Mouse (Mus musculus) midbrain, embryonic 12.5 days (tissue): ENCODE data around the gene Ssb. TPM values are rescaled to one million over a fixed set of nuclear protein-coding genes. Genes with fewer than 3 reads are reported as not detected.

Source experiments
- ATAC-seq: fragments of 200-750 bp; cut with Nextera tagmentation; 2 replicates; pipeline ENCODE4 v1.8.0; 2017; ENCODE audit warnings: low read depth, moderate TSS enrichment, moderate library complexity; ENCODE audit not compliant: low FRiP score
- H3K27ac ChIP-seq: fragments of 300-500 bp; sonication (generic); replicated peaks from 2 replicates; pipeline ENCODE4 v1.5.1; 2016; ENCODE audit warnings: mild to moderate bottlenecking
- H3K27me3 ChIP-seq: fragments of 300-500 bp; sonication (generic); 2 replicates; pipeline ENCODE4 v1.6.1; 2016; ENCODE audit warnings: mild to moderate bottlenecking
- H3K36me3 ChIP-seq: fragments of 300-500 bp; sonication (generic); 2 replicates; pipeline ENCODE4 v1.6.1; 2016
- H3K4me1 ChIP-seq: fragments of 300-500 bp; sonication (generic); 2 replicates; pipeline ENCODE4 v1.6.1; 2016
- H3K4me2 ChIP-seq: fragments of 300-500 bp; sonication (generic); replicated peaks from 2 replicates; pipeline ENCODE4 v1.6.1; 2016; ENCODE audit warnings: mild to moderate bottlenecking, moderate library complexity
- H3K4me3 ChIP-seq: fragments of 300-500 bp; sonication (generic); 2 replicates; pipeline ENCODE4 v1.5.1; 2016; ENCODE audit warnings: mild to moderate bottlenecking
- H3K9ac ChIP-seq: fragments of 300-500 bp; sonication (generic); replicated peaks from 2 replicates; pipeline ENCODE4 v1.6.1; 2016; ENCODE audit warnings: mild to moderate bottlenecking, moderate library complexity
- H3K9me3 ChIP-seq: fragments of 300-500 bp; sonication (generic); 2 replicates; pipeline ENCODE4 v1.6.1; 2016; ENCODE audit warnings: mild to moderate bottlenecking
- WGBS: fragments of 180-500 bp; shearing (Covaris S2); methylation state at CpG from one replicate; pipeline ENCODE4 v1.1.7; 2016; 5-methylcytosine and 5-hydroxymethylcytosine counted together
- polyA plus RNA-seq: library from polyadenylated mRNA; unstranded; fragments of >200 nt; fragmentation: Nextera tagmentation; extraction: Ambion mirVana; gene quantifications from 2 replicates; pipeline ENCODE4 v1.2.1, GENCODE M21; 2016

Ssb gene
- polyA plus RNA-seq = 379 and 421 TPM in 2 replicates

GRCm38 (mm10) chr2:69861485-69862091, at the start of gene Ssb:
Gene Ssb, plus strand, starts transcription at chr2:69861562.
- Histone ChIP-seq H3K4me1 (peaks cover 24% of the 10 kb centered on the region), H3K4me3 (peak within 1 kb of the TSS; percentile 93), H3K27me3 (no peaks in the 10 kb centered on the region), H3K9ac (peak within 1 kb of the TSS; percentile 99), H3K36me3 (peaks cover 19% of the 10 kb centered on the region), H3K4me2 (peak within 1 kb of the TSS; percentile 74), H3K27ac (peak within 1 kb of the TSS; percentile 86), H3K9me3 (no peaks in the 10 kb centered on the region)
- peak; percentile 96 for ATAC-seq
- WGBS = 0% methylated on average over 61 of the region's 66 CpGs

DNA sequence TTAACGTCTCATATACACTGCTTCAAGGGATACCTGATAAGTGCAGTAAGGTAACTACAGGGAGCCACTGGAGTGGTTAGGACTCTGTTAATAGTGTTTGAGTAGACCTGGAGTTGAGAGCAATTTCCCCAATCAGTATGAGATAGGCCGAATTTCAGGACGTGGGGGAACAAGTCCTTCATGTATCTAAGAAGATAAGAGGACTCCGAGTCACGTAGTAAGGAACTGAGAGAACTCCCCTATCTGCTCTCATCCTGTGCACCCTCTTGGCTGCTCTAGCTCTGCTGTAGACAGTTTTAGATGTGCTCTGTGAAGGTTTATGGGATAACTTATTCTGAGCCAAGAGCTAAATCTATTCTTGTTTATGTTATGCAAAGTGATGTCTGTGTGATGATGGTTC, 44.8 kb upstream of the Ssb start:
- Histone ChIP-seq H3K9me3 (no peaks in the 10 kb centered on the region), H3K4me3 (no peak overlapping the region)
- 91% methylated on average over 5 of the region's 5 CpGs for WGBS

DNA sequence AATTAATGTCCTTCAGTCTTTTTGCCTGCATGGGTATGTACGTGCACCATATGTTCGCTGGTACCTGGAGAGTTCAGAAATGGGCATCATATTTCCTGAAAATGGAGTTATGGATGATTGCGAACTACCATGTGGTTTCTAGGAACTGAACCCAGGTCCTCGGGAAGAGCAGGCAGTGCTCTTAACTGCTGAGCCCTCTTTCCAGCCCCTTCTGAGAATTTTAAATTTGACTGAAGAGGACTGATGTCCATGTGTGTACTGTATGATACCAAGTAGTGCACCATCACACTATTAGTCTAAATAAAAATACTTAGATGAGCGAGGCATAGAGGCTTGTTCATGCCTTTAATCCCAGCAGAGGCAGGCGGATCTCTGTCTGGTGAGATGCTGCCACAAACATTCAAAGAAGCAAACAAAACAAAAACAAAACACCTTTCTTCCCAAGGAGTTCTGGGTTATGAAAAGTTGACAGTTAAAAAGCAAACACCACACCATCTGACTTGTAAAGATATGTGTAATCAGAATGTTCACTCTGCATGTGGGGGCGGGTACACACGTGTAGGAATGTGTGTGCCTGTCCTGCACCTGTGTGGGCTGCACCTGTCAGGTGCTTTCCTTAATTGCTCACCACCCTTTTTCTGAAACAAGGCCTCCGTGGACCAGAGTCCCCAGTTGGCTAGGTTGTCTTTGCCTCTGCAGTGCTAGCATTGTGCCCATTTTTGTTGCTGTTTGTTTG, 42.8 kb upstream of the Ssb start:
- Histone ChIP-seq H3K36me3 (no peaks in the 10 kb centered on the region), H3K9ac (no peak overlapping the region), H3K27ac (no peak overlapping the region), H3K4me1 (peaks cover 5% of the 10 kb centered on the region; the same call in 1 of the 2 replicates), H3K27me3 (no peaks in the 10 kb centered on the region), H3K4me2 (no peak overlapping the region), H3K9me3 (no peaks in the 10 kb centered on the region), H3K4me3 (no peak overlapping the region)
- WGBS = 84% methylated on average over 9 of the region's 9 CpGs
- no peak for ATAC-seq

More for the DNA sequence above, 44.8 kb upstream of the Ssb start:
- Histone ChIP-seq H3K4me1 (no peaks in the 10 kb centered on the region), H3K27ac (no peak overlapping the region), H3K27me3 (no peaks in the 10 kb centered on the region), H3K36me3 (no peaks in the 10 kb centered on the region), H3K9ac (no peak overlapping the region), H3K4me2 (no peak overlapping the region)
- ATAC-seq = no peak

DNA sequence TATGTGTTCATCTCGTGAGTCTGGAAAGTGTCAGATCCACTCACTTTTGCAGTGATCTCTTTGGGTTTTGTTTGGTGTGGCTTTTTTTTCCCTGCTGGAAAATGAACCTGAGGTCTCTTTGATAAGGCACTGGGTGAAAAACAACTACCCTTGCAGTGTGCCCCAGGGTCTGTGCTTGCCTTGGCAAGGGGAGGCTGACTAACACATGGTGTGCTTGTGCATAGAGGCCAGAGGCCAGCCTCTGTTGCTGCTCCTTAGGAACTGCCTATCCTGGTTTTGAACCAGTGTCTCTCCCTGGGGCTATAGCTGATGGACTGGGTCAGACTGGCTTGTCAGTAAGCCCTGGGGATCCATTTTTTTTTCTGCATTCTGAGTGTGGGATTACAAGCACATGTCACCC, 41.2 kb upstream of the Ssb start:
- no peak overlapping the region for H3K4me2 ChIP-seq
- H3K4me3 ChIP-seq = no peak overlapping the region
- no peak for ATAC-seq
- H3K36me3 ChIP-seq = no peaks in the 10 kb centered on the region
- H3K9ac ChIP-seq = no peak overlapping the region
- no peaks in the 10 kb centered on the region for H3K27me3 ChIP-seq
- H3K4me1 ChIP-seq = peaks cover 18% of the 10 kb centered on the region; the same call in 1 of the 2 replicates
- WGBS = 68% methylated on average over 1 of the region's 1 CpGs
- no peak overlapping the region for H3K27ac ChIP-seq
- H3K9me3 ChIP-seq = no peaks in the 10 kb centered on the region

GRCm38 (mm10) chr2:69821711-69822110, 39.7 kb upstream of the Ssb start, which contains the start of gene Klhl23:
Gene Klhl23, plus strand, starts transcription at chr2:69821944.
- H3K27ac ChIP-seq = peak within 1 kb of the TSS; percentile 94
- H3K4me2 ChIP-seq = peak within 1 kb of the TSS; percentile 79
- peak within 1 kb of the TSS; percentile 77 for H3K4me3 ChIP-seq
- peak within 1 kb of the TSS; percentile 91 for H3K9ac ChIP-seq
- ATAC-seq = no peak
- H3K4me1 ChIP-seq = peaks cover 23% of the 10 kb centered on the region
- 24% methylated on average over 8 of the region's 8 CpGs for WGBS
- no peaks in the 10 kb centered on the region for H3K36me3 ChIP-seq
- H3K27me3 ChIP-seq = no peaks in the 10 kb centered on the region
- H3K9me3 ChIP-seq = no peaks in the 10 kb centered on the region

DNA sequence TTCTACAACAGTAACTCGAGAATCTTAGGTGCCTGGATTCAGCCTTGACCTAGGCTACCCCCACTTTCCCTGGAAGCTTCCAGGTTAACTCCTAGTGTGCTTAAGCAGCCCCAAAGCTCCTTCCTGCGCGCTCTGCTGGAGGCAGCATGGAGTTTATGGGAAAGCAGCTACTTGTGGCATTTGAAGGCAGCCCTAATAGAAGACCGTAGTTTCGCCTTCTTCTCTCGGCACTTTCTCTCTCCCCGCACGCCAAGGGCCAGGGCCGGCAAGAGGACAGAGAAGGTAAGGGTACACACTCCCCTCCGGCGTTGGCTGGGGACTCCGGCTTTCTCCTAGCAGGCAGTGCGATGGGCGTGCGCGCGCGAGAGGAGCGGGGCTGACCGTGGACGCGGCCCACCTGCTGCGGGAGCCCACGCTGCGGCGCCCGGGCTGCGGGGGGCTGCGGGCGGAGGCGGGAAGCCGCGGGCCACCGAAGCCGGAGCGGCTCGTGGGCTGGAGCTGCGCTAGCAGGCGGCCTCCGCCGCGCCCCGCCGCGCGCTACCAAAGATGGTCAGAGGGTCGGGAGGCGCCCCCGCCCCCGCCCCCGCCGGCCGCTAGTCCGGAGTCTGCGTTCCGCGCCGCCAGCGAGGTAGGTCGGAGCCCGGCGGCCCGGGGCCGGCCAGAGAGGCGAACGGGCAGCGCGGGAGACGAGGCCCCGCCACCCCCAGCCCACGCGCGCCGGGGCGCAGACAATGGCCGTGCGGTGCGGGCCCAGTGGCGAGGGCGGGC, 38.8 kb upstream of the Ssb start:
- H3K4me2 ChIP-seq = peak overlapping the region; percentile 79
- H3K4me3 ChIP-seq = peak overlapping the region; percentile 77
- peaks cover 23% of the 10 kb centered on the region for H3K4me1 ChIP-seq
- peak; percentile 79 for ATAC-seq
- H3K9me3 ChIP-seq = no peaks in the 10 kb centered on the region
- H3K9ac ChIP-seq = peak overlapping the region; percentile 91
- under 1% methylated on average over 47 of the region's 80 CpGs for WGBS
- no peaks in the 10 kb centered on the region for H3K36me3 ChIP-seq
- H3K27ac ChIP-seq = peak overlapping the region; percentile 94
- no peaks in the 10 kb centered on the region for H3K27me3 ChIP-seq

GRCm38 (mm10) chr2:69823129-69823677, 38.2 kb upstream of the Ssb start:
- H3K9me3 ChIP-seq = no peaks in the 10 kb centered on the region
- H3K4me1 ChIP-seq = peaks cover 26% of the 10 kb centered on the region
- H3K36me3 ChIP-seq = no peaks in the 10 kb centered on the region
- peak overlapping the region; percentile 94 for H3K27ac ChIP-seq
- peak overlapping the region; percentile 91 for H3K9ac ChIP-seq
- whole genome bisulfite sequencing = 2% methylated on average over 44 of the region's 45 CpGs
- peak; percentile 82 for ATAC-seq
- peak overlapping the region; percentile 77 for H3K4me3 ChIP-seq
- no peaks in the 10 kb centered on the region for H3K27me3 ChIP-seq
- H3K4me2 ChIP-seq = peak overlapping the region; percentile 79

DNA sequence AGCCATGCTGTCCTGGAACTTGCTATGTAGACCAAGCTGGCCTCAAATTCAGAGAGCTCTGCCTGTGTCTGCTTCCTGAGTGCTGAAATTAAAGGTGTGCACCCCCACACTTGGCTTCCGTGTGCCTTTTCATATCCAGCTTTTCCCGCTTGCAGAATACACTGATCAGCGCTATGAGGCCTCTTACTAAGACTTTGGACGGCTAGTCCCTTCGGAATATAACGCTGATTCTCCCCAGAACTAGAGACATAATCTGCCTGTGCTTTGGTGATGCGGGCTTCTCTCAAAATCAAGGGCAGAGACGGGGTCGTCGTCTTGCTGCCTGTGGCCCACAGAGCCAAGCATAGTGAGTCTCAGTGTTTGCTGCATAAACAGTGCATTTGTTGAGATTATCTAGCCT, 35.5 kb upstream of the Ssb start:
- Histone ChIP-seq H3K27me3 (no peaks in the 10 kb centered on the region), H3K9ac (no peak overlapping the region), H3K9me3 (no peaks in the 10 kb centered on the region), H3K4me1 (peaks cover 29% of the 10 kb centered on the region), H3K4me3 (no peak overlapping the region), H3K27ac (peak overlapping the region; percentile 35; the same call in 1 of the 2 replicates), H3K36me3 (0 out of 2 replicates have a peak, but pooled peaks cover 11% of the 10 kb centered on the region), H3K4me2 (no peak overlapping the region)
- no peak for ATAC-seq
- WGBS = 66% methylated on average over 10 of the region's 10 CpGs

DNA sequence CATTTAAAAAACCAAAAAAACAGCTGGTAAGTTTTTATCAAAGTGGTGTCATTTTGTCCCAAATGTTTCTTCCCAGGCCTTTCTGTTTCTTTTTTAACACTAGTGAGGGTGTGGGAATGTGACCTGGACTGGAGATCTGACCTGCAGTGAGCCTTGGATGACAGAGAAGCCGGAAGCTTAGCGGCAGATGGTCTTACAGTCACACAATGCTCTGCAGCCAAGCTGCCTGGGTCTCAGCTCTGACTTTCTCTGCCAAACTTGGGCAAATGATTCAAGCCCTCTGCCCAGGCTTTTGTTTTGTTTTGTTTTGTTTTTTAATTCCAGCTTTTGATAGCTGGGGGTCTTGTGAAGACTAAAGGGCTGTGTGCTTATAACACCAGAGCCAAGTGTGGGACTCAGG, 35.0 kb upstream of the Ssb start:
- Histone ChIP-seq H3K9ac (0 out of 2 replicates have a peak overlapping the region, but pooled peaks have one; percentile 32), H3K4me1 (peaks cover 29% of the 10 kb centered on the region), H3K4me2 (0 out of 2 replicates have a peak overlapping the region, but pooled peaks have one; percentile 11), H3K27ac (peak overlapping the region; percentile 35; the same call in 1 of the 2 replicates), H3K9me3 (no peaks in the 10 kb centered on the region), H3K27me3 (no peaks in the 10 kb centered on the region), H3K4me3 (no peak overlapping the region), H3K36me3 (peaks cover 14% of the 10 kb centered on the region; the same call in 1 of the 2 replicates)
- WGBS = 34% methylated on average over 2 of the region's 2 CpGs
- no peak for ATAC-seq

DNA sequence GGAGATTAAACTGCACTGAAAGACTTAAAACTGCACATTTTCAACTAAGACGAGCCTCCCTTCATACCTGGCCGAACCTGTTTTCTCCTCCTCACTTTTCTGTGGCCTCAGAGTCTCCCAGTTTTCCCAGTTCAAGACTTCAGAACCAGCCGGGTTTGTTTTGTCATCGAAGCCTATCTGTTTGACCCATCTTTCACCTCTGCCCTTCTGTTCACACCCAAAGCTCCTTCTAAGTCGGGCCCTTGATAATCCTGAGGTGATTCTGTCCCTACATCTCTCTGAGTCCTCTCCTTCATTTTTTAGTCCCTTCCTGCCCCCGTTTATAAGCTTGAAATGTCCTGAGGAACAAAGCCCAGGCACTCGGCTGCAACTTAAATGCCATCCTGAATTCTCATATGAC, 33.3 kb upstream of the Ssb start:
- WGBS = 37% methylated on average over 7 of the region's 7 CpGs
- H3K27ac ChIP-seq = no peak overlapping the region
- H3K4me2 ChIP-seq = 0 out of 2 replicates have a peak overlapping the region, but pooled peaks have one; percentile 2
- H3K4me1 ChIP-seq = peaks cover 24% of the 10 kb centered on the region
- no peak overlapping the region for H3K9ac ChIP-seq
- H3K4me3 ChIP-seq = no peak overlapping the region
- H3K9me3 ChIP-seq = no peaks in the 10 kb centered on the region
- no peaks in the 10 kb centered on the region for H3K27me3 ChIP-seq
- H3K36me3 ChIP-seq = peaks cover 14% of the 10 kb centered on the region; the same call in 1 of the 2 replicates
- no peak for ATAC-seq

GRCm38 (mm10) chr2:69829680-69830079, 31.7 kb upstream of the Ssb start:
- Histone ChIP-seq H3K27me3 (no peaks in the 10 kb centered on the region), H3K4me2 (no peak overlapping the region), H3K9me3 (no peaks in the 10 kb centered on the region), H3K4me1 (peaks cover 12% of the 10 kb centered on the region), H3K27ac (no peak overlapping the region), H3K36me3 (peaks cover 28% of the 10 kb centered on the region), H3K4me3 (no peak overlapping the region), H3K9ac (no peak overlapping the region)
- no peak for ATAC-seq
- WGBS = 94% methylated on average over 2 of the region's 2 CpGs
